Mouse (Mus musculus) thymus, adult 2 months (tissue): Measurements from ENCODE around the gene Lypd5. TPM values are rescaled to one million over a fixed set of nuclear protein-coding genes. Genes with fewer than 3 reads are reported as not detected.

Experiments used
- DNase-seq: peaks from one replicate; pipeline ENCODE4 v3.0.0; 2021
- H3K27ac ChIP-seq: fragments of 200-500 bp; 2 replicates; pipeline ENCODE4 v1.5.1; 2012; ENCODE audit warnings: low read length, control low read depth; ENCODE audit not compliant: control insufficient read depth, insufficient read depth
- H3K27me3 ChIP-seq: fragments of 200-500 bp; 2 replicates; pipeline ENCODE4 v1.6.1; 2012; ENCODE audit warnings: mild to moderate bottlenecking, low read length, moderate library complexity, mixed read lengths; ENCODE audit not compliant: control insufficient read depth, insufficient read depth
- H3K36me3 ChIP-seq: fragments of 200-500 bp; 2 replicates; pipeline ENCODE4 v1.6.1; 2012; ENCODE audit warnings: mild to moderate bottlenecking, low read length, moderate library complexity; ENCODE audit not compliant: control insufficient read depth, insufficient read depth
- H3K4me1 ChIP-seq: fragments of 200-500 bp; replicated peaks from 2 replicates; pipeline ENCODE4 v1.6.1; 2012; ENCODE audit warnings: low read length; ENCODE audit not compliant: control insufficient read depth, insufficient read depth
- H3K4me3 ChIP-seq: fragments of 200-500 bp; 2 replicates; pipeline ENCODE4 v1.5.1; 2012; ENCODE audit warnings: mild to moderate bottlenecking, low read length, control low read depth, moderate library complexity; ENCODE audit not compliant: control insufficient read depth, insufficient read depth
- CTCF ChIP-seq: fragments of 200-500 bp; IDR thresholded peaks from 2 replicates; pipeline ENCODE4 v1.5.1; 2012; ENCODE audit warnings: mild to moderate bottlenecking, control low read depth, low read length, moderate library complexity, borderline replicate concordance; ENCODE audit not compliant: control insufficient read depth, poor library complexity, insufficient read depth; ENCODE audit errors: extremely low read depth
- POLR2A ChIP-seq: fragments of 200-500 bp; IDR thresholded peaks from 2 replicates; pipeline ENCODE4 v1.6.1; 2012; ENCODE audit warnings: mild to moderate bottlenecking, low read length, control low read depth, moderate library complexity; ENCODE audit not compliant: control insufficient read depth, poor library complexity, insufficient read depth; ENCODE audit errors: extremely low read depth
- WGBS: fragments of 180-500 bp; shearing (Covaris S2); methylation state at CpG from one replicate; pipeline ENCODE4 v1.1.7; 2018; 5-methylcytosine and 5-hydroxymethylcytosine counted together
- polyA plus RNA-seq: library from polyadenylated mRNA; depleted of rRNA; stranded (reverse); fragments of >200 nt; gene quantifications from 2 replicates; pipeline ENCODE4 v1.2.3, GENCODE M21; 2012; rRNA removed

Lypd5 gene
- polyA plus RNA-seq: 0.85 and 1.00 TPM in 2 replicates

GRCm38 (mm10) chr7:24348896-24349295 lies at the start of gene Lypd5:
Gene Lypd5, plus strand, starts transcription at chr7:24349196.
- Histone ChIP-seq H3K4me3 (no peak within 1 kb of the TSS), H3K27ac (no peak within 1 kb of the TSS), H3K36me3 (no peaks in the 10 kb centered on the region), H3K27me3 (no peaks in the 10 kb centered on the region), H3K4me1 (no peaks in the 10 kb centered on the region)
- WGBS: 64% methylated on average over 6 of the region's 6 CpGs
- no peak for TF ChIP-seq CTCF
- no peak for TF ChIP-seq POLR2A
- DNase-seq: no peak

- DNase-seq: no peak
- Histone ChIP-seq H3K36me3 (peaks cover 6% of the 10 kb centered on the region; the same call in 1 of the 2 replicates), H3K27ac (no peak overlapping the region), H3K4me3 (no peak overlapping the region), H3K27me3 (no peaks in the 10 kb centered on the region), H3K4me1 (peaks cover 9% of the 10 kb centered on the region)
- whole genome bisulfite sequencing: 3% methylated on average over 18 of the region's 18 CpGs
- TF ChIP-seq CTCF (no peak), POLR2A (no peak)
These were observed 49.0 kb upstream of the Lypd5 start for GRCm38 (mm10) chr7:24299823-24300481.

GRCm38 (mm10) chr7:24300771-24301282 lies 48.2 kb upstream of the Lypd5 start, which contains the start of gene Zfp61:
Gene Zfp61, minus strand, starts transcription at chr7:24301232.
- H3K4me3 ChIP-seq: no peak within 1 kb of the TSS
- H3K27me3 ChIP-seq: no peaks in the 10 kb centered on the region
- H3K4me1 ChIP-seq: peaks cover 9% of the 10 kb centered on the region
- TF ChIP-seq POLR2A (no peak), CTCF (no peak)
- H3K27ac ChIP-seq: no peak within 1 kb of the TSS
- 8% methylated on average over 13 of the region's 13 CpGs for WGBS
- DNase-seq: peak; percentile 33
- peaks cover 2% of the 10 kb centered on the region; the same call in 1 of the 2 replicates for H3K36me3 ChIP-seq

- WGBS: 35% methylated on average over 29 of the region's 29 CpGs
- TF ChIP-seq CTCF (no peak), POLR2A (no peak)
- peak overlapping the region; percentile 1; the same call in 1 of the 2 replicates for H3K27ac ChIP-seq
- no peaks in the 10 kb centered on the region for H3K36me3 ChIP-seq
- no peaks in the 10 kb centered on the region for H3K27me3 ChIP-seq
- H3K4me3 ChIP-seq: peak overlapping the region; percentile 63
- H3K4me1 ChIP-seq: peaks cover 5% of the 10 kb centered on the region
- DNase-seq: no peak
These were observed 33.0 kb upstream of the Lypd5 start for GRCm38 (mm10) chr7:24315726-24316566.

- H3K36me3 ChIP-seq: no peaks in the 10 kb centered on the region
- no peaks in the 10 kb centered on the region for H3K27me3 ChIP-seq
- peak within 1 kb of the TSS; percentile 63 for H3K4me3 ChIP-seq
- 0 out of 2 replicates have a peak, but pooled peaks have one; percentile 42 for TF ChIP-seq CTCF
- no peak for TF ChIP-seq POLR2A
- H3K27ac ChIP-seq: peak within 1 kb of the TSS; percentile 87
- WGBS: under 1% methylated on average over 33 of the region's 33 CpGs
- peaks cover 5% of the 10 kb centered on the region for H3K4me1 ChIP-seq
- peak; percentile 94 for DNase-seq
These were observed 32.4 kb upstream of the Lypd5 start, which contains the start of gene Zfp94 for GRCm38 (mm10) chr7:24316567-24317092. Gene Zfp94, minus strand, starts transcription at chr7:24316666.

- Histone ChIP-seq H3K4me3 (no peak overlapping the region), H3K36me3 (no peaks in the 10 kb centered on the region), H3K27ac (no peak overlapping the region), H3K4me1 (peaks cover 5% of the 10 kb centered on the region), H3K27me3 (no peaks in the 10 kb centered on the region)
- no peak for DNase-seq
- 22% methylated on average over 6 of the region's 6 CpGs for WGBS
- no peak for TF ChIP-seq CTCF
- TF ChIP-seq POLR2A: no peak
These were observed 30.1 kb upstream of the Lypd5 start for GRCm38 (mm10) chr7:24318942-24319341.
